Mouse (Mus musculus) kidney, adult 18-20 months (tissue): ENCODE data around the gene Trappc2l.

Experiments used
- DNase-seq: peaks from one replicate; pipeline ENCODE4 v3.0.0; 2021

Trappc2l gene

GRCm38 (mm10) chr8:122584981-122585380 is 26.5 kb upstream of the Trappc2l start:
- DNase-seq: no peak

- no peak for DNase-seq
Observed at GRCm38 (mm10) chr8:122585411-122585891, 26.0 kb upstream of the Trappc2l start.

GRCm38 (mm10) chr8:122586171-122586570 is 25.3 kb upstream of the Trappc2l start:
- no peak for DNase-seq

- no peak for DNase-seq
Observed at GRCm38 (mm10) chr8:122586749-122587148, 24.7 kb upstream of the Trappc2l start.

- no peak for DNase-seq
Observed at GRCm38 (mm10) chr8:122593240-122593639, 18.2 kb upstream of the Trappc2l start.

- DNase-seq: no peak
Observed at GRCm38 (mm10) chr8:122593783-122594507, 17.5 kb upstream of the Trappc2l start.

GRCm38 (mm10) chr8:122596031-122596430 is 15.4 kb upstream of the Trappc2l start:
- DNase-seq: no peak

- peak; percentile 64 for DNase-seq
Observed at GRCm38 (mm10) chr8:122600666-122601065, 10.8 kb upstream of the Trappc2l start.

GRCm38 (mm10) chr8:122604640-122605039 is 6.8 kb upstream of the Trappc2l start:
- DNase-seq: no peak

- DNase-seq: no peak
Observed at GRCm38 (mm10) chr8:122605367-122605766, 6.1 kb upstream of the Trappc2l start.

GRCm38 (mm10) chr8:122606810-122607209 is 4.6 kb upstream of the Trappc2l start:
- no peak for DNase-seq

GRCm38 (mm10) chr8:122610209-122610608 is 1.2 kb upstream of the Trappc2l start:
- DNase-seq: no peak

- DNase-seq: no peak
Observed at GRCm38 (mm10) chr8:122610612-122611277, 695 bp upstream of the Trappc2l start.

GRCm38 (mm10) chr8:122616181-122616905 is 4.9 kb downstream of the Trappc2l start:
- no peak for DNase-seq

- peak; percentile 87 for DNase-seq
Observed at GRCm38 (mm10) chr8:122617947-122618546, 6.6 kb downstream of the Trappc2l start.

GRCm38 (mm10) chr8:122618660-122619378 is 7.4 kb downstream of the Trappc2l start:
- no peak for DNase-seq

- DNase-seq: no peak
Observed at GRCm38 (mm10) chr8:122620446-122620845, 9.0 kb downstream of the Trappc2l start.

GRCm38 (mm10) chr8:122622727-122623126 is 11.3 kb downstream of the Trappc2l start, which contains the start of gene Pabpn1l:
Pabpn1l (minus strand) TSS chr8:122622739.
- no peak for DNase-seq

GRCm38 (mm10) chr8:122623844-122624642 is 12.6 kb downstream of the Trappc2l start:
- no peak for DNase-seq

GRCm38 (mm10) chr8:122624653-122625052 is 13.2 kb downstream of the Trappc2l start:
- no peak for DNase-seq

GRCm38 (mm10) chr8:122625811-122626210 is 14.4 kb downstream of the Trappc2l start:
- peak; percentile 32 for DNase-seq
